Mouse (Mus musculus) heart, adult 2 months (tissue): ENCODE measurements around the gene Rab4b. TPM values are rescaled to one million over a fixed set of nuclear protein-coding genes. Genes with fewer than 3 reads are reported as not detected.

ENCODE experiments used
- DNase-seq, 2 experiments: peaks; one replicate each; pipeline ENCODE4 v3.0.0; 2021
- H3K27ac ChIP-seq: fragments of 200-600 bp; 2 replicates; pipeline ENCODE4 v1.8.1; 2022
- H3K27me3 ChIP-seq: fragments of 200-500 bp; 2 replicates; pipeline ENCODE4 v1.6.1; 2012; ENCODE audit warnings: mild to moderate bottlenecking, low read length, inconsistent platforms, mixed read lengths; ENCODE audit not compliant: control insufficient read depth, insufficient read depth
- H3K36me3 ChIP-seq: fragments of 200-500 bp; 2 replicates; pipeline ENCODE4 v1.6.1; 2012; ENCODE audit warnings: low read length, inconsistent platforms; ENCODE audit not compliant: control insufficient read depth, insufficient read depth
- H3K4me1 ChIP-seq: fragments of 200-500 bp; 2 replicates; pipeline ENCODE4 v1.6.1; 2011; ENCODE audit warnings: low read length; ENCODE audit not compliant: control insufficient read depth, insufficient read depth
- H3K4me3 ChIP-seq: fragments of 200-600 bp; 2 replicates; pipeline ENCODE4 v1.8.1; 2022
- H3K79me2 ChIP-seq: fragments of 200-500 bp; replicated peaks from 2 replicates; pipeline ENCODE4 v1.6.1; 2012; ENCODE audit warnings: mild to moderate bottlenecking, inconsistent platforms, low read length, moderate library complexity, mixed read lengths; ENCODE audit not compliant: control insufficient read depth, insufficient read depth
- H3K9ac ChIP-seq: fragments of 200-500 bp; 2 replicates; pipeline ENCODE4 v1.6.1; 2012; ENCODE audit warnings: low read depth, mild to moderate bottlenecking, control low read depth, inconsistent platforms, low read length, mixed read lengths
- CTCF ChIP-seq: fragments of 200-600 bp; IDR thresholded peaks from 2 replicates; pipeline ENCODE4 v1.8.1; 2022; ENCODE audit warnings: antibody characterized with exemption, mild to moderate bottlenecking, moderate library complexity
- EP300 ChIP-seq: fragments of 200-500 bp; IDR thresholded peaks from 2 replicates; pipeline ENCODE4 v1.6.1; 2011; ENCODE audit warnings: low read depth, low read length, control low read depth; ENCODE audit not compliant: insufficient read depth
- POLR2A ChIP-seq: fragments of 200-500 bp; IDR thresholded peaks from 2 replicates; pipeline ENCODE4 v1.6.1; 2011; ENCODE audit warnings: mild to moderate bottlenecking, low read depth, low read length, control low read depth; ENCODE audit not compliant: insufficient read depth
- WGBS: fragments of 180-500 bp; shearing (Covaris S2); methylation state at CpG from one replicate; pipeline ENCODE4 v1.1.7; 2018; 5-methylcytosine and 5-hydroxymethylcytosine counted together
- intact Hi-C: fragments of 180-260 bp; cut with DNase I; formaldehyde crosslinking; loops from one replicate; pipeline ENCODE4 v1.15.1; 2025
- microRNA-seq, 2 experiments: library from miRNA; unstranded; fragments of <30 nt; microRNA quantifications; one replicate each; pipeline ENCODE4 v1.2.0; 2021
- polyA plus RNA-seq: library from polyadenylated mRNA; depleted of rRNA; stranded (reverse); fragments of >200 nt; gene quantifications from 2 replicates; pipeline ENCODE4 v1.2.3, GENCODE M21; 2012; rRNA removed
- total RNA-seq, 2 experiments: library from RNA; stranded (reverse); gene quantifications; 2 replicates each; pipeline ENCODE4 v1.2.3; 2021

Rab4b gene
- total and polyA plus RNA-seq, 3 experiments: 11.0 to 23.1 (median 11.0) TPM

- WGBS: 63% methylated on average over 5 of the region's 5 CpGs
- intact Hi-C loops: loop anchor here (10.0 kb wide), 1 partner anchor 350 kb away; no protein-coding TSS in a partner anchor
Observed at GRCm38 (mm10) chr7:27124305-27124832, 54.3 kb downstream of the Rab4b start.

GRCm38 (mm10) chr7:27119676-27120075 is 59.0 kb downstream of the Rab4b start, which contains the start of gene Cyp2f2:
Gene Cyp2f2 (plus strand): TSS chr7:27119909.
- DNase-seq: no peak
- no peaks in the 10 kb centered on the region for H3K79me2 ChIP-seq
- H3K4me3 ChIP-seq: no peak within 1 kb of the TSS
- H3K27ac ChIP-seq: no peak within 1 kb of the TSS
- intact Hi-C loops: loop anchor here (10.0 kb wide), 1 partner anchor 345 kb away; no protein-coding TSS in a partner anchor
- no peaks in the 10 kb centered on the region for H3K4me1 ChIP-seq
- TF ChIP-seq EP300 (no peak), POLR2A (no peak), CTCF (no peak)
- H3K36me3 ChIP-seq: no peaks in the 10 kb centered on the region
- H3K9ac ChIP-seq: no peak within 1 kb of the TSS
- 0 out of 2 replicates have a peak, but pooled peaks cover 2% of the 10 kb centered on the region for H3K27me3 ChIP-seq

More at GRCm38 (mm10) chr7:27124305-27124832, 54.3 kb downstream of the Rab4b start:
- no peak overlapping the region for H3K27ac ChIP-seq
- H3K79me2 ChIP-seq: no peaks in the 10 kb centered on the region
- no peaks in the 10 kb centered on the region for H3K36me3 ChIP-seq
- H3K27me3 ChIP-seq: no peaks in the 10 kb centered on the region
- H3K9ac ChIP-seq: no peak overlapping the region
- no peaks in the 10 kb centered on the region for H3K4me1 ChIP-seq
- no peak for DNase-seq
- no peak for TF ChIP-seq EP300
- no peak for TF ChIP-seq POLR2A
- TF ChIP-seq CTCF: no peak
- H3K4me3 ChIP-seq: no peak overlapping the region

Small RNAs within 50 kb of the gene (microRNA-seq; reads per million reads assigned to microRNA genes)
- gene Mir1191 (0 reads per million in 2 experiments), gene Mir3101 (0.39 to 0.56 reads per million in 2 experiments)

Other genes with a start within 250 kb of the Rab4b start
- gene Cyp2a22, start 239.5 kb downstream of the Rab4b start, total RNA-seq: not detected
- gene Cyp2a22, start 239.5 kb downstream of the Rab4b start, polyA plus RNA-seq: not detected in 2 replicates
- not detected for gene Cyp2a12, start 149.8 kb downstream of the Rab4b start, total RNA-seq
- gene Cyp2a12, start 149.8 kb downstream of the Rab4b start, polyA plus RNA-seq: 0.38 TPM in 1 of 2 replicates, not detected in the other
- gene Cyp2f2, start 59.0 kb downstream of the Rab4b start, total RNA-seq: under 1 TPM; 0.60 to 0.93 TPM
- gene Cyp2f2, start 59.0 kb downstream of the Rab4b start, polyA plus RNA-seq: 0.94 and 220 TPM in 2 replicates
- gene Cyp2t4, start 25.2 kb downstream of the Rab4b start, total RNA-seq: not detected
- gene Cyp2t4, start 25.2 kb downstream of the Rab4b start, polyA plus RNA-seq: not detected in 2 replicates
- gene Egln2, start 12.1 kb downstream of the Rab4b start, total RNA-seq: 10 to 100 TPM; 51.8 to 64.4 TPM
- 52.4 and 57.7 TPM in 2 replicates for gene Egln2, start 12.1 kb downstream of the Rab4b start, polyA plus RNA-seq
- under 1 TPM in 1 of 2 experiments, not detected in 1; 0.16 TPM for gene Gm21983, start 2.2 kb upstream of the Rab4b start, total RNA-seq
- not detected in 2 replicates for gene Gm21983, start 2.2 kb upstream of the Rab4b start, polyA plus RNA-seq
- under 1 TPM in 1 of 2 experiments, not detected in 1; 0.39 TPM for gene Mia, start 2.3 kb upstream of the Rab4b start, total RNA-seq
- gene Mia, start 2.3 kb upstream of the Rab4b start, polyA plus RNA-seq: 0.50 and 0.78 TPM in 2 replicates
- 10 to 100 TPM; 14.2 TPM for gene BC024978, start 16.9 kb upstream of the Rab4b start, total RNA-seq
- gene BC024978, start 16.9 kb upstream of the Rab4b start, polyA plus RNA-seq: 11.3 and 13.9 TPM in 2 replicates
- gene Snrpa, start 17.4 kb upstream of the Rab4b start, total RNA-seq: 10 to 100 TPM; 40.6 to 41.3 TPM
- 85.0 and 87.1 TPM in 2 replicates for gene Snrpa, start 17.4 kb upstream of the Rab4b start, polyA plus RNA-seq
- 1 to 10 TPM; 4.2 to 4.8 TPM for gene Itpkc, start 49.8 kb upstream of the Rab4b start, total RNA-seq
- 4.2 and 4.4 TPM in 2 replicates for gene Itpkc, start 49.8 kb upstream of the Rab4b start, polyA plus RNA-seq
- 1 to 10 TPM; 7.5 to 8.3 TPM for gene Coq8b, start 54.1 kb upstream of the Rab4b start, total RNA-seq
- 11.6 and 19.4 TPM in 2 replicates for gene Coq8b, start 54.1 kb upstream of the Rab4b start, polyA plus RNA-seq
- gene Numbl, start 79.5 kb upstream of the Rab4b start, total RNA-seq: 1 to 10 TPM; 3.7 to 6.1 TPM
- gene Numbl, start 79.5 kb upstream of the Rab4b start, polyA plus RNA-seq: 7.8 and 9.7 TPM in 2 replicates
- gene Ltbp4, start 158.8 kb upstream of the Rab4b start, total RNA-seq: 100 to 1,000 TPM; 187 to 221 TPM
- gene Ltbp4, start 158.8 kb upstream of the Rab4b start, polyA plus RNA-seq: 349 and 374 TPM in 2 replicates
- gene Shkbp1, start 177.1 kb upstream of the Rab4b start, total RNA-seq: 1 to 10 TPM; 4.6 to 7.1 TPM
- 17.3 and 20.2 TPM in 2 replicates for gene Shkbp1, start 177.1 kb upstream of the Rab4b start, polyA plus RNA-seq
- under 1 TPM in 1 of 2 experiments, not detected in 1; 0.52 TPM for gene Gm20479, start 178.5 kb upstream of the Rab4b start, total RNA-seq
- not detected in 2 replicates for gene Gm20479, start 178.5 kb upstream of the Rab4b start, polyA plus RNA-seq